ENCODE assay signal across 8 mouse cellular contexts in genomic region chr2:79429108-79429507, GRCm38 (mm10). TPM values are rescaled to one million over a fixed set of nuclear protein-coding genes. Genes with fewer than 3 reads are reported as not detected.
DNase-seq lines count a peak whose midpoint lies in the region; ATAC-seq and TF ChIP-seq lines count a peak whose summit lies in the region.

No protein-coding gene starts in this region.

- no peak for DNase-seq in kidney, adult 11 months
- DNase-seq in limb, embryonic 11.5 days (ENCODE audit: low spot score), result no peak
- no peak for DNase-seq in neural tube, embryonic 11.5 days (ENCODE audit: low spot score)
- DNase-seq in ovary, postnatal 36 days (ENCODE audit: low spot score), result no peak
- DNase-seq in thymus, postnatal 25 days, result no peak
- DNase-seq in frontal cortex, adult 2 months (ENCODE audit: extremely low spot score in 1 of 2, low spot score in 1 of 2), result no peak

- H3K27me3 ChIP-seq in kidney, embryonic 14.5 days (ENCODE audit: control insufficient read depth, insufficient read depth, low read length), result no peaks in the 10 kb centered on the region; the same call in 1 of the 2 replicates
- no peaks in the 10 kb centered on the region for H3K27me3 ChIP-seq in limb, embryonic 11.5 days (ENCODE audit: control insufficient read depth, insufficient read depth, low read length)
- no peaks in the 10 kb centered on the region for H3K27me3 ChIP-seq in neural tube, embryonic 11.5 days (ENCODE audit: control insufficient read depth, insufficient read depth, low read length)

- no peak for ATAC-seq in kidney, embryonic 14.5 days (ENCODE audit: low FRiP score, low TSS enrichment)
- no peak for ATAC-seq in limb, embryonic 11.5 days (ENCODE audit: insufficient number of reproducible peaks, low FRiP score, low TSS enrichment, low read depth)
- ATAC-seq in neural tube, embryonic 11.5 days (ENCODE audit: insufficient read depth, low FRiP score, low TSS enrichment), result peak; percentile 40

- WGBS in kidney, embryonic 14.5 days, result 9% methylated on average over 7 of the region's 7 CpGs
- WGBS in limb, embryonic 11.5 days, result 11% methylated on average over 7 of the region's 7 CpGs
- WGBS in neural tube, embryonic 11.5 days, result 8% methylated on average over 7 of the region's 7 CpGs

- H3K9me3 ChIP-seq in kidney, embryonic 14.5 days (ENCODE audit: control insufficient read depth, low read length), result no peaks in the 10 kb centered on the region
- H3K9me3 ChIP-seq in limb, embryonic 11.5 days (ENCODE audit: control insufficient read depth, low read length), result no peaks in the 10 kb centered on the region
- H3K9me3 ChIP-seq in neural tube, embryonic 11.5 days (ENCODE audit: control insufficient read depth, low read length), result no peaks in the 10 kb centered on the region

- no peaks in the 10 kb centered on the region for H3K36me3 ChIP-seq in kidney, embryonic 14.5 days (ENCODE audit: control insufficient read depth, insufficient read depth, low read length)
- H3K36me3 ChIP-seq in limb, embryonic 11.5 days (ENCODE audit: control insufficient read depth, insufficient read depth, low read length), result no peaks in the 10 kb centered on the region
- H3K36me3 ChIP-seq in neural tube, embryonic 11.5 days (ENCODE audit: control insufficient read depth, insufficient read depth, low read length), result no peaks in the 10 kb centered on the region

- H3K9ac ChIP-seq in kidney, embryonic 14.5 days (ENCODE audit: low read depth, low read length), result no peak overlapping the region
- peak overlapping the region; percentile 53 for H3K9ac ChIP-seq in limb, embryonic 11.5 days (ENCODE audit: low read length)
- peak overlapping the region; percentile 53; the same call in 1 of the 2 replicates for H3K9ac ChIP-seq in neural tube, embryonic 11.5 days (ENCODE audit: low read length)

- no peak for TF ChIP-seq POLR2A in embryonic fibroblast, embryonic 13.5 days (IDR thresholded peaks at IDR 0.05; ENCODE audit: low read depth, low read length)

- H3K4me3 ChIP-seq in kidney, embryonic 14.5 days (ENCODE audit: low read length), result peak overlapping the region; percentile 46
- peak overlapping the region; percentile 67 for H3K4me3 ChIP-seq in embryonic fibroblast, embryonic 13.5 days (ENCODE audit: insufficient read depth, low read length)
- H3K4me3 ChIP-seq in limb, embryonic 11.5 days (ENCODE audit: low read depth, low read length), result peak overlapping the region; percentile 45
- peak overlapping the region; percentile 36 for H3K4me3 ChIP-seq in neural tube, embryonic 11.5 days (ENCODE audit: low read depth, low read length)

- H3K4me2 ChIP-seq in kidney, embryonic 14.5 days (replicated peaks; ENCODE audit: low read depth, low read length), result peak overlapping the region; percentile 96
- peak overlapping the region; percentile 93 for H3K4me2 ChIP-seq in limb, embryonic 11.5 days (ENCODE audit: low read depth, severe bottlenecking)
- peak overlapping the region; percentile 59 for H3K4me2 ChIP-seq in neural tube, embryonic 11.5 days (ENCODE audit: low read depth)

- TF ChIP-seq CTCF in embryonic fibroblast, embryonic 13.5 days (IDR thresholded peaks at IDR 0.05; ENCODE audit: borderline replicate concordance, insufficient read depth, low read length), result no peak

- no peaks in the 10 kb centered on the region; the same call in none of the 2 replicates for H3K4me1 ChIP-seq in kidney, embryonic 14.5 days (ENCODE audit: control insufficient read depth, insufficient read depth, low read length)
- H3K4me1 ChIP-seq in embryonic fibroblast, embryonic 13.5 days (ENCODE audit: control insufficient read depth, insufficient read depth, low read length), result peaks cover 2% of the 10 kb centered on the region
- peaks cover 3% of the 10 kb centered on the region; the same call in 1 of the 2 replicates for H3K4me1 ChIP-seq in limb, embryonic 11.5 days (ENCODE audit: control insufficient read depth, insufficient read depth, low read length)
- no peaks in the 10 kb centered on the region for H3K4me1 ChIP-seq in neural tube, embryonic 11.5 days (ENCODE audit: control insufficient read depth, insufficient read depth, low read length)

- H3K27ac ChIP-seq in kidney, embryonic 14.5 days (ENCODE audit: low read depth, low read length), result no peak overlapping the region
- no peak overlapping the region for H3K27ac ChIP-seq in embryonic fibroblast, embryonic 13.5 days (ENCODE audit: insufficient read depth, low read length)
- H3K27ac ChIP-seq in limb, embryonic 11.5 days (replicated peaks; ENCODE audit: low read depth, low read length), result no peak overlapping the region
- H3K27ac ChIP-seq in neural tube, embryonic 11.5 days (ENCODE audit: low read depth, low read length), result no peak overlapping the region

RNA-seq across cellular contexts. Expression of gene Neurod1, which starts 27.4 kb away (rescaled TPM):
- polyA plus RNA-seq in kidney, embryonic 14.5 days (2014; fragmentation: Nextera tagmentation; extraction: Ambion mirVana), result not detected in 2 replicates
- polyA plus RNA-seq in embryonic fibroblast, embryonic 13.5 days (2011; ENCODE audit: insufficient read length, low read depth, missing spikeins), result not detected in 2 replicates
- polyA plus RNA-seq in limb, embryonic 11.5 days (2014; fragmentation: Nextera tagmentation; extraction: Ambion mirVana), result 0.20 TPM in 1 of 2 replicates, not detected in the other
- 31.8 and 44.8 TPM in 2 replicates for polyA plus RNA-seq in neural tube, embryonic 11.5 days (2014; fragmentation: Nextera tagmentation; extraction: Ambion mirVana)
- polyA plus RNA-seq in frontal cortex, adult 2 months (2012; rRNA removed), result 10.1 and 11.0 TPM in 2 replicates

RNA-seq across cellular contexts. Expression of gene Cerkl, which starts 27.5 kb away (rescaled TPM):
- 1.4 and 2.7 TPM in 2 replicates for polyA plus RNA-seq in kidney, embryonic 14.5 days (2014; fragmentation: Nextera tagmentation; extraction: Ambion mirVana)
- 0.99 and 2.2 TPM in 2 replicates for polyA plus RNA-seq in embryonic fibroblast, embryonic 13.5 days (2011; ENCODE audit: insufficient read length, low read depth, missing spikeins)
- 0.30 and 1.0 TPM in 2 replicates for polyA plus RNA-seq in limb, embryonic 11.5 days (2014; fragmentation: Nextera tagmentation; extraction: Ambion mirVana)
- polyA plus RNA-seq in neural tube, embryonic 11.5 days (2014; fragmentation: Nextera tagmentation; extraction: Ambion mirVana), result 2.5 and 6.2 TPM in 2 replicates
- 2.2 and 2.6 TPM in 2 replicates for polyA plus RNA-seq in frontal cortex, adult 2 months (2012; rRNA removed)
